Comparison of ENCODE assay signal across 8 mouse cellular contexts in the genomic region with DNA sequence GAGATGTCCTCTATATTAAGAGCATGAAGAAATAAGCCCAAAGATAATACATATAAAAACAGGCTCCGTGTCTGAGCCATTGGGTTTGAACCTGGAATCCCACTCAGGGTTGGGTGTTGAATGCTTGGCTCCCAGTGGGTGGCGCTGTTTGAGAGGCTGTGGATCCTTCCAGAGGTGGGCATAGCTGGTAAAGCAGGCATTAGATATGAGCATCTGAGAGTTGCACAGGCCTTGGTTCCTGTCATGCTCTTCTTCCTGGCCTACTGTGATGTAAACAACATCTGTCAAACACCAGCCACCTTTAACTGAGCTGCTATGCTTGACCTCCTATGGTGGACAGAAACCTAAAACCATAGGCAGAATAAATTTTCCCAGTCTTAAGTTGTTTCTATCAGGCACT. TPM values are rescaled to one million over a fixed set of nuclear protein-coding genes. Genes with fewer than 3 reads are reported as not detected.
DNase-seq lines count a peak whose midpoint lies in the region; ATAC-seq and TF ChIP-seq lines count a peak whose summit lies in the region.

No protein-coding gene starts in this region.

- H3K27me3 ChIP-seq in hindbrain, embryonic 11.5 days (ENCODE audit: control insufficient read depth, insufficient read depth, low read length), result peaks cover 2% of the 10 kb centered on the region
- 0 out of 2 replicates have a peak, but pooled peaks cover 2% of the 10 kb centered on the region for H3K27me3 ChIP-seq in hindbrain, embryonic 16.5 days (replicated peaks; ENCODE audit: control insufficient read depth, insufficient read depth, low read length)
- no peaks in the 10 kb centered on the region; the same call in 1 of the 2 replicates for H3K27me3 ChIP-seq in midbrain, postnatal 0 days (ENCODE audit: insufficient read depth, low read length)
- peaks cover 22% of the 10 kb centered on the region for H3K27me3 ChIP-seq in midbrain, embryonic 11.5 days (ENCODE audit: control insufficient read depth, insufficient read depth, low read length)
- H3K27me3 ChIP-seq in stomach, postnatal 0 days (ENCODE audit: control insufficient read depth, insufficient read depth, low read length), result no peaks in the 10 kb centered on the region

- no peak overlapping the region for H3K4me3 ChIP-seq in hindbrain, embryonic 11.5 days (ENCODE audit: low read depth, low read length)
- no peak overlapping the region for H3K4me3 ChIP-seq in hindbrain, embryonic 16.5 days (ENCODE audit: low read length)
- no peak overlapping the region for H3K4me3 ChIP-seq in midbrain, postnatal 0 days (ENCODE audit: low read depth, low read length)
- H3K4me3 ChIP-seq in midbrain, embryonic 11.5 days (ENCODE audit: low read depth, low read length), result no peak overlapping the region
- H3K4me3 ChIP-seq in stomach, postnatal 0 days (ENCODE audit: low read depth, low read length), result no peak overlapping the region

- no peak for TF ChIP-seq POLR2A in brain, embryonic 14.5 days (IDR thresholded peaks at IDR 0.05; ENCODE audit: borderline replicate concordance, extremely low read depth, insufficient read depth, insufficient read length, poor library complexity, severe bottlenecking)

- no peak for ATAC-seq in hindbrain, embryonic 11.5 days (ENCODE audit: low FRiP score)
- ATAC-seq in hindbrain, embryonic 16.5 days, result no peak
- no peak for ATAC-seq in midbrain, postnatal 0 days (ENCODE audit: low FRiP score)
- ATAC-seq in midbrain, embryonic 11.5 days (ENCODE audit: low FRiP score), result no peak
- ATAC-seq in stomach, postnatal 0 days (ENCODE audit: low FRiP score, low TSS enrichment), result no peak

- TF ChIP-seq CTCF in midbrain, postnatal 0 days (IDR thresholded peaks at IDR 0.05), result peak; percentile 67
- TF ChIP-seq CTCF in brain, embryonic 14.5 days (IDR thresholded peaks at IDR 0.05; ENCODE audit: borderline replicate concordance, extremely low read depth, insufficient read depth, insufficient read length), result peak; percentile 57
- TF ChIP-seq CTCF in stomach, postnatal 0 days (IDR thresholded peaks at IDR 0.05; ENCODE audit: low read depth), result peak; percentile 50

- WGBS in hindbrain, embryonic 11.5 days, result 36% methylated on average over 2 of the region's 2 CpGs
- WGBS in hindbrain, embryonic 16.5 days, result 36% methylated on average over 2 of the region's 2 CpGs
- 41% methylated on average over 2 of the region's 2 CpGs for WGBS in midbrain, postnatal 0 days
- 30% methylated on average over 2 of the region's 2 CpGs for WGBS in midbrain, embryonic 11.5 days
- WGBS in stomach, postnatal 0 days, result 51% methylated on average over 2 of the region's 2 CpGs

- H3K4me1 ChIP-seq in hindbrain, embryonic 11.5 days (replicated peaks; ENCODE audit: control insufficient read depth, insufficient read depth, low read length), result no peaks in the 10 kb centered on the region
- H3K4me1 ChIP-seq in hindbrain, embryonic 16.5 days (ENCODE audit: control insufficient read depth, insufficient read depth, low read depth, low read length), result no peaks in the 10 kb centered on the region
- H3K4me1 ChIP-seq in midbrain, postnatal 0 days (ENCODE audit: insufficient read depth, low read length), result peaks cover 6% of the 10 kb centered on the region; the same call in 1 of the 2 replicates
- peaks cover 7% of the 10 kb centered on the region; the same call in 1 of the 2 replicates for H3K4me1 ChIP-seq in midbrain, embryonic 11.5 days (ENCODE audit: control insufficient read depth, insufficient read depth, low read length)
- no peaks in the 10 kb centered on the region for H3K4me1 ChIP-seq in stomach, postnatal 0 days (replicated peaks; ENCODE audit: control insufficient read depth, insufficient read depth)

- H3K9ac ChIP-seq in hindbrain, embryonic 11.5 days (ENCODE audit: low read depth, low read length), result no peak overlapping the region
- H3K9ac ChIP-seq in hindbrain, embryonic 16.5 days (ENCODE audit: low read depth, low read length), result no peak overlapping the region
- H3K9ac ChIP-seq in midbrain, postnatal 0 days (replicated peaks; ENCODE audit: low read length, poor library complexity, severe bottlenecking), result no peak overlapping the region
- no peak overlapping the region for H3K9ac ChIP-seq in midbrain, embryonic 11.5 days (ENCODE audit: low read length)
- no peak overlapping the region for H3K9ac ChIP-seq in stomach, postnatal 0 days (ENCODE audit: low read length)

- peak; percentile 52 for DNase-seq in hindbrain, embryonic 11.5 days (ENCODE audit: low spot score)
- DNase-seq in midbrain, postnatal 0 days (ENCODE audit: low spot score), result peak; percentile 40
- no peak for DNase-seq in midbrain, embryonic 11.5 days (ENCODE audit: low spot score, missing footprints)
- peak; percentile 41 for DNase-seq in brain, embryonic 14.5 days (ENCODE audit: low read depth)
- DNase-seq in stomach, postnatal 0 days (ENCODE audit: low spot score), result no peak
- DNase-seq in lung, postnatal 10 days, result no peak
- DNase-seq in spleen, postnatal 36 days (ENCODE audit: low spot score in 2 of 2), result no peak

- H3K36me3 ChIP-seq in hindbrain, embryonic 11.5 days (ENCODE audit: control insufficient read depth, insufficient read depth, low read length), result no peaks in the 10 kb centered on the region
- no peaks in the 10 kb centered on the region for H3K36me3 ChIP-seq in hindbrain, embryonic 16.5 days (ENCODE audit: control insufficient read depth, insufficient read depth, low read length)
- H3K36me3 ChIP-seq in midbrain, postnatal 0 days (ENCODE audit: insufficient read depth, low read length), result no peaks in the 10 kb centered on the region
- no peaks in the 10 kb centered on the region for H3K36me3 ChIP-seq in midbrain, embryonic 11.5 days (ENCODE audit: control insufficient read depth, insufficient read depth, low read length)
- no peaks in the 10 kb centered on the region for H3K36me3 ChIP-seq in stomach, postnatal 0 days (ENCODE audit: control insufficient read depth, insufficient read depth, low read length)

- H3K4me2 ChIP-seq in hindbrain, embryonic 11.5 days (replicated peaks; ENCODE audit: low read depth, low read length), result no peak overlapping the region
- no peak overlapping the region; the same call in 1 of the 2 replicates for H3K4me2 ChIP-seq in hindbrain, embryonic 16.5 days (ENCODE audit: low read length)
- no peak overlapping the region for H3K4me2 ChIP-seq in midbrain, postnatal 0 days (ENCODE audit: low read depth, low read length, poor library complexity, severe bottlenecking)
- H3K4me2 ChIP-seq in midbrain, embryonic 11.5 days, result no peak overlapping the region
- no peak overlapping the region for H3K4me2 ChIP-seq in stomach, postnatal 0 days (replicated peaks; ENCODE audit: low read depth)

- no peak for TF ChIP-seq EP300 in stomach, postnatal 0 days (optimal IDR thresholded peaks at IDR 0.05)

- H3K9me3 ChIP-seq in hindbrain, embryonic 11.5 days (ENCODE audit: control insufficient read depth, low read length), result no peaks in the 10 kb centered on the region
- no peaks in the 10 kb centered on the region for H3K9me3 ChIP-seq in hindbrain, embryonic 16.5 days (ENCODE audit: control insufficient read depth, low read length)
- H3K9me3 ChIP-seq in midbrain, postnatal 0 days (ENCODE audit: low read length), result no peaks in the 10 kb centered on the region
- no peaks in the 10 kb centered on the region for H3K9me3 ChIP-seq in midbrain, embryonic 11.5 days (ENCODE audit: control insufficient read depth, low read length)
- H3K9me3 ChIP-seq in stomach, postnatal 0 days (ENCODE audit: control insufficient read depth, low read length), result no peaks in the 10 kb centered on the region

- no peak overlapping the region for H3K27ac ChIP-seq in hindbrain, embryonic 11.5 days (ENCODE audit: low read depth, low read length)
- H3K27ac ChIP-seq in hindbrain, embryonic 16.5 days (ENCODE audit: low read depth, low read length), result no peak overlapping the region
- H3K27ac ChIP-seq in midbrain, postnatal 0 days (ENCODE audit: low read depth, low read length), result no peak overlapping the region
- no peak overlapping the region for H3K27ac ChIP-seq in midbrain, embryonic 11.5 days (ENCODE audit: low read depth, low read length)
- no peak overlapping the region for H3K27ac ChIP-seq in stomach, postnatal 0 days (replicated peaks)

RNA-seq across cellular contexts. Expression of a gene that starts 38.7 kb away (rescaled TPM):
- 0.83 and 1.0 TPM in 2 replicates for polyA plus RNA-seq in hindbrain, embryonic 11.5 days (2014; fragmentation: Nextera tagmentation; extraction: Ambion mirVana)
- polyA plus RNA-seq in hindbrain, embryonic 16.5 days (2015; fragmentation: Nextera tagmentation; extraction: Ambion mirVana), result 3.6 and 5.1 TPM in 2 replicates
- total RNA-seq in midbrain, postnatal 0 days (2014; rRNA removed), result 9.2 and 10.1 TPM in 2 replicates
- 3.2 and 3.4 TPM in 2 replicates for polyA plus RNA-seq in midbrain, postnatal 0 days (2015; fragmentation: Nextera tagmentation; extraction: Ambion mirVana)
- 0.72 and 0.79 TPM in 2 replicates for polyA plus RNA-seq in midbrain, embryonic 11.5 days (2014; fragmentation: Nextera tagmentation; extraction: Ambion mirVana)
- 6.5 and 9.5 TPM in 2 replicates for polyA plus RNA-seq in brain, embryonic 14.5 days (2012; rRNA removed)
- 0.12 and 0.16 TPM in 2 replicates for polyA plus RNA-seq in stomach, postnatal 0 days (2015; fragmentation: Nextera tagmentation; extraction: Ambion mirVana)

Comparison
In these comparisons a context has a peak if more than half of its experiments do, and no peak if none do; other contexts are left out.
1. DNase-seq: peak in hindbrain, embryonic 11.5 days (single experiment), midbrain, postnatal 0 days (single experiment) and brain, embryonic 14.5 days (single experiment); none in midbrain, embryonic 11.5 days (single experiment), stomach, postnatal 0 days (single experiment), lung, postnatal 10 days (single experiment) and spleen, postnatal 36 days (0 of 2).
2. Peak in every context shown above with its lines, with median percentiles within 50 percentile points of each other: CTCF ChIP-seq.